Mouse (Mus musculus) lung, adult 2 months (tissue): ENCODE measurements around the gene Nkiras2.

ENCODE experiments used
- CTCF ChIP-seq: fragments of 200-500 bp; IDR thresholded peaks from 2 replicates; pipeline ENCODE4 v1.5.1; 2011; ENCODE audit warnings: mild to moderate bottlenecking, low read length, control low read depth; ENCODE audit not compliant: insufficient read depth
- POLR2A ChIP-seq: fragments of 200-500 bp; IDR thresholded peaks from 2 replicates; pipeline ENCODE4 v1.6.1; 2011; ENCODE audit warnings: low read depth, mild to moderate bottlenecking, control low read depth, low read length, borderline replicate concordance; ENCODE audit errors: extremely low read depth

- no peak for TF ChIP-seq CTCF
- no peak for TF ChIP-seq POLR2A
Observed at GRCm38 (mm10) chr11:100609355-100609996, 9.6 kb upstream of the Nkiras2 start.
